Mouse (Mus musculus) regulatory T cell (primary cell): ENCODE results near the gene Dyrk4.

Experiments used
- in situ Hi-C: fragments of 300-600 bp; cut with MboI, MseI; formaldehyde crosslinking; loops from one replicate; pipeline ENCODE4 v1.15.1; 2025; ENCODE audit warnings: high pct_unique_total_duplicates

Dyrk4 gene

DNA sequence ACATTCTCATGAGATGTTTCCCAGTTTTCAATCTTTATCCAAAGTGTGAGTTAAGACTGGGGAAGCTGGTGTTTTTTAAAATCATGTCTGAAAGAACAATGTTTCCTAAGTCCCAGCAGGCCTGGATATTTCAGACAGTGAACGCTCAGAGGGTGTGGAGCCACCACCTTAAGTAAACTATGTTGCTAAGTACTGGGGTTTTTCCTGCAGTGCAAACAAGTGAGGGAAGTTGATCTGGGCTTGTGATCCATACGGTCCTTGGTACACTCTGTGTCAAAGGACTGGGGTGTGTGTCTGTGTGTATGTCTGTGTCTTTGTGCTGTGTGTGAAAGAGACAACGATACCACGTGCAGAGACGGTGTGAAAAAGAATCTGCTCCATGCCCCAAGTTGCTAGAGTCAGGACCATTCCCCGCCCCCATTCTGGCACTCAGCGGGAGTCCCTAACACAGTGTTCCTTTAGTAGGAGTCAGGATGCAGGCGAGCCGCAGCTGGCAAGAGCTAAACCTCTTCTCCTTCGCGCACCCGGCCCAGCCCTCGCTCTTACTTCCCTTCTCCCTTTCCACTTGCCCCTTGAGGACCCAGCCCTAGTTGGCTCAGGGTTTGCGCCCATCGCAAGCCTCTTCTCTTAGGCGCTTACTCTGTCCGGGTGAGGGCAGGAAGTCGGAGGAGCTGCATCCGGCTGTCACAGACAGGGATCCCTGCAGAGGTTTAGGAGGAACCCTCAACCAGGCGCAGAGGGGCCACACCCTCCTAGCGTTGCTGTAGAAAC, at the start of gene Dyrk4:
TSS of gene Dyrk4 (minus strand) at position 729 of the 771 bp plus-strand sequence.
- in situ Hi-C loops = no loop called here

DNA sequence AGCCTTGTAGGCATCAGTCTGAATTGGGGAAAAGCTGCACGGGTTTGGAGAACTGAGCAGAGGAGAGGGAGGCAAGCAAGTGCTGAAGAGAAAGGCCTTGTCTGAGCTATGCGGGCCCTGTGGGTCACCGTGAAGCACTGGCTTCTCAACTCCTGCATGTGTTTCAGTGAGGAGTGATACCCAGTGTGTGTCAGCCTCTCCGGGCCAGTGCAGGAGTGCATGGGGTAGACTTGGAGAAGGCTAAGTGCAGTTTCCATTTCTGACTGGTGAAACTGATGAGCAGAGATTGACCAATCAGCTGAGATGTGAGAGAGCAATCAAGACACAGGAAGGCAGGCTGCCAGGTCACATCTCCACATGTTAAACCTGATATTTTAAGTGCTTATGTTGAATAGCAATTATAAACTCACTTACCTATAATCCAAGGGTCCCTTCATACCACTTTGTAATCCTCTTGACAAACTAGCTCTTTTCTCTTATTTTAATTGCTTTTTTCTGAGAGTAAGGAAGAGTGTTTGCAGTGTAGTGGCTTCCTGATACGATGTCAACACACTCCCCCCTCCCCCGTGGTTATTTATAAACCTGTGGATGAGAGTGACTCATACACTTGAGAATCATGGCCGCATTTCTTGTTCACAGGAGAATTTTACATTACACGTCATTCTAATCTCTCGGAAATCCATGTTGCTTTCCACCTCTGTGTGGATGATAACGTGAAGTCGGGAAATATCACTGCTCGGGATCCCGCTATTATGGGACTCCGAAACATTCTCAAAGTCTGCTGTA, 44.8 kb upstream of the Dyrk4 start:
- in situ Hi-C loops = loop anchor here (5.0 kb wide), 1 partner anchor 51 kb away; the partner anchor contains the start of gene Fgf6

DNA sequence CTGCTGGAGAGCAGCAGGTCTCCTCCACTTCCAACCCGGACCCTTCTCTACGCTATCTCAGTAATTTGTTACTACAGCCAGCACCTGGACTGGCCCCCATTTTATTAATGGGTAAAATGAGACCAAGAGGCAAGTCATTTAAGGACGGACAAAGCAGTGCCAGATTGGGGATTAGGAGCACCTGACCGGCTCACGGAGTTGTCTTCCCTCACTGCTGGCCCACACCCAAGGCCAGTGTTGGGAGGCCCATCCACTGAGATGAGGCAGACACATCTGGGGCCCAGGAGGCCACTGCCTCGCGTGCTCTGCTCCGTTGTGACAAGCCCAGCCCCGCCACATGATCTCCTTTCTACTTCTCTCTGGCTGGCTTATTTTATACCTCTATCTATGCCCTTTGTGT, 41.8 kb upstream of the Dyrk4 start:
- in situ Hi-C loops = no loop called here

GRCm38 (mm10) chr6:126962709-126963108, 41.1 kb upstream of the Dyrk4 start:
- in situ Hi-C loops = no loop called here

DNA sequence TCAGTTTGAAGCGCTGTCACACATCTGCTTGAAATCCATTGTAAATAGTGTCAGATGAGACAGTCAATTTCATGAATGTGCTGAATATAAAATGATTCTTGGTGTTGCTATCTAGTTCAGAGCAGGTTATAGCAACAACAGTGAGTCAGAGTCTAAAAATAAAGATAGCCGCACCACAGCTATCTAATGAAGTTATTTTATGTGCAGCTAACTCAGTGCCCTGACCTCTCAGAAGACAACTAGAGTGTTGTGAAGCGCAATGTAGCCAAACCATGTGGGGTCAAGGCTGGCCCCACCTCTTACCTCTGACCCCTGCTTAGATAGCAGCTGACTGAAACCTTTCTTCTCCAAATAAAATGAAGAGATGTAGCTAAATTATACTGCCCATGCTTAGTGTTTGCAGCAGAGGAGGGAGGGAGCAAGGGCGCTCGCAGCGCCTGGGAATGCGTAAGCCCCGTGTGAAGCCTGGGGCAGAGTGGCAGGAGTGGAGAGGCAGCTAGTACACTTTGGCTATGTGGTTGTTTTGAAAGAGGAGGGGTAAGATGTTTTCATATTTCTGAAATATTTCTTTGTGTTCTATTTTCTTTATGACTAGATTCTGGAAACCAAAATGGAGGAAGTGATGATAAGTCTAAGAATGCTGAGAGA, 39.9 kb upstream of the Dyrk4 start:
- in situ Hi-C loops = no loop called here

DNA sequence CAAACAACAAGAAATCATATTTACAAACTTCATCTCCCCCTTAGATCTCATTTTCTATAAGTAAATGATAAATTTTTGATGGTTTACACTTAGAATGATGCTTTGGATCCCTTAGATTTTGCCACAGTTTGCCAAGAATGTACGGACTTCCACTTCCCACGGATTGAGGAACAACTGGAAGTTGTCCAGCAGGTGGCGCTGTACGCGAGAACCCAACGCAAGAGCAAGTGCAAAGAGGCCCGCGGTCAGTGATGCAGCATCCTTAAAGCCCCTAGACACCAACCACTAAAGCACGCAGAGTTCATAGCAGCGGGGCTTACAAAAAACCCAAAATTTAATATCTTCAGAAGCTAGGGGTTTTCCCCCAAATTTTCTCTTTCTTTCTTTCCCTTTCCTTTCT, 34.1 kb upstream of the Dyrk4 start:
- in situ Hi-C loops = loop anchor here (10.0 kb wide), 1 partner anchor 179 kb away; no protein-coding TSS in a partner anchor

DNA sequence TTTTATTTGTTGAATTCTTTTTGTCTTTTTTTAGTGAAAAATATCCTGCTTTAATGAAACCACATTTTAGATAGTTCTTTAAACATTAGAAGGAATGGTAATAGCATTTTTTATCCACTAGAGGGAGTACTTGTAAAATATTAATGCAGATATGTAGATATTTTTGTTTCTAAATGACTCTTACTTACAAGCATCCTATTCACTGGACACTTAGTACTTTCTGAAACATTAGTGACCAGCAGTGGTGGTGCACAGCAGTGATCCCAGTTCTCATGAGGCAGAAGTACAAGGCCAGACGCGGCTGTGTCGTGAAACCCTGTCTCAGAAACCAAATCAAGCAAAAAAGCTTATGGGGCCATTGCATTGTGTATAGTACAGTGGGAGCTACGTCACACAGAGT, 26.7 kb upstream of the Dyrk4 start:
- in situ Hi-C loops = loop anchor here (5.0 to 10.0 kb wide), 3 partner anchors 101 to 429 kb away; partner anchors contain the start of genes Ndufa9 and Tigar

- in situ Hi-C loops = loop anchor here (10.0 kb wide), 1 partner anchor 164 kb away; the partner anchor contains the start of gene Tigar
Measured at GRCm38 (mm10) chr6:126940451-126940850, 18.8 kb upstream of the Dyrk4 start.

GRCm38 (mm10) chr6:126939487-126940171, 18.0 kb upstream of the Dyrk4 start, which contains the start of the genes Rad51ap1 and D6Wsu163e:
TSS of gene Rad51ap1 (minus strand) at chr6:126939587.
TSS of gene D6Wsu163e (plus strand) at chr6:126939962.
- in situ Hi-C loops = loop anchor here (10.0 kb wide), 1 partner anchor 165 kb away; the partner anchor contains the start of gene Tigar

- in situ Hi-C loops = no loop called here
Measured at GRCm38 (mm10) chr6:126938853-126939486, 17.3 kb upstream of the Dyrk4 start.

GRCm38 (mm10) chr6:126938047-126938446, 16.4 kb upstream of the Dyrk4 start:
- in situ Hi-C loops = no loop called here

DNA sequence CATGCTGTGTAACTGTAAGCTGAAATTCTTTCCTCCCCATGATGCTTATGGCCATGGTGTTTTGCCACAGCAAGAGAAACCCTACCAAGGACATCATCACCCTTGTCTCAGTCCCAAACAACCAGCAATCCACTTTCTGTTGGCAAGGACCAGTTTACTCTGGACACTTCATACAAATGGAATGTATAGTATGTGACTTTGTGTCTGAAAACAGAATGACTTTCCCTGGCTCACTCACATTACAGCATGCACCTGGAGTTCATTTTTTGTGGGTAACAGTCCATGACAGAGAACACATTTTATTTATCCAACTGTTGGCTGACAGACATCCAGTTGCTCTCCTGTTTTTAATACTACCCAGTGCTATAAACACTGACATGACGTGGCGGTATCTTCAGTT, 11.3 kb upstream of the Dyrk4 start:
- in situ Hi-C loops = loop anchor here (5.0 kb wide), 1 partner anchor 649 kb away; no protein-coding TSS in a partner anchor

DNA sequence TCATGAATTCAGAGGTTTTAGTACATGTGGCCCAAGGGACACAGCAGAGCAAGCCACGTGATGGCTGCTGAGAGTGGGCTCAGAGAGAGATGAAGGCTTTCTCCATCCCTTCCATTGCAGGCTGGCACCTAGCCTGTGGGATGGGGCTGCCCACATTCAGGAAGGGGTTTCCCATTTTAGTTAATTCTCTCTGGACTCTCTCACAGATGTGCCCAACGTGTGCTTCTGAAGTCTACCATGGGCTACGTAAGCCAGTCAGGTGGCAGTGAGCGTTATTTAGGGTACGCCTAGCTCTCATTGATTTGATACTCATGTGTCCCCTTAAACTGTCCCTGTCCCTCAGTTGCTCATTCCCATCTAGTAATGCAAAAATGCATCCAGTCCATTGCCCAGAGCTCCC, 6.7 kb downstream of the Dyrk4 start:
- in situ Hi-C loops = loop anchor here (10.0 kb wide), 1 partner anchor 1740 kb away; no protein-coding TSS in a partner anchor

- in situ Hi-C loops = loop anchor here (10.0 kb wide), 1 partner anchor 1744 kb away; no protein-coding TSS in a partner anchor
Measured at GRCm38 (mm10) chr6:126910727-126911126, 10.9 kb downstream of the Dyrk4 start.

DNA sequence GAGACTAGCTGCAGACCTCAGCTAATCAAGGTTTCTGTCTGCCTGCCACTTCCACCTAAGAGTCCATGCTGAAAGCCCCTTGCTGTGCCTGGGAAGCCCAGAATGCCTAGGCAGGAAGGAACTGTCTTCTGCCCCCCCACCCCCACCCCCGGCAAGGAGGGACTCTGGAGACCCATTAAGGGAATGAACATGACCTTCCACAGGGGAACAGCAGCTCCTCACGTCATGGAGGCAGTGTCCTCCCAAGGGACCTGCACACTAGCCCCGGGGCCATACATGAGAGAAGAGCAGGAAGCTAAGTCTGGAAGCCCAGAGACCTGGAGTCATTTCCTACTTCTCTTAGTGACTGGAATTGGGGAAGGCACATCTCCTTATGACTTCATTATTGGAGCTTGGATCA, 13.8 kb downstream of the Dyrk4 start:
- in situ Hi-C loops = no loop called here

- in situ Hi-C loops = no loop called here
Measured at GRCm38 (mm10) chr6:126907378-126907777, 14.3 kb downstream of the Dyrk4 start.

DNA sequence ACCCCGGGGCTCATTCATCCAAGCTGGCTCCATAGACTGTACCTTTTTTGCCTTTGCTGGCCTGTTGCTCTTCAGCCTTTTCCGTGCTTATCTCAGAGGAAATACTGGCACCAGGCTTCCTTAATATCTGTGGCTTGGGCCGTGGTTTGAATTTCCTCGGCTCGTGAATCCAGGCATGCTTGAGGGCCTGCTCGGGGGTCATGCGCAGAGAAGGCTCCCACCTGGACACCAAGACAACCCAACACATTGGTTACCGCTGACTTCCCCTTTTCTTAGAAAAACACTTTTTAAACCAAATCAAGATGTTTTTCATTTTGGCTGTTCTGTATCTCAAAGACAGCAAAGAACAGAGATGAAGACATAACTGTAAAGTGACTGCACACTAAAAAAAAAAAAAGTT, 44.5 kb downstream of the Dyrk4 start:
- in situ Hi-C loops = no loop called here

GRCm38 (mm10) chr6:126852881-126853280, 68.8 kb downstream of the Dyrk4 start, which contains the start of gene Akap3:
TSS of gene Akap3 (plus strand) at chr6:126853098.
- in situ Hi-C loops = no loop called here

- in situ Hi-C loops = loop anchor here (5.0 kb wide), 1 partner anchor 98 kb away; no protein-coding TSS in a partner anchor
Measured at GRCm38 (mm10) chr6:126848712-126849704, 72.6 kb downstream of the Dyrk4 start, which contains the start of gene Ndufa9. TSS of gene Ndufa9 (minus strand) at chr6:126849136.
